Mouse (Mus musculus) lung, postnatal 0 days (tissue): Measurements from ENCODE around the gene Tmem214.

Experiments
- CTCF ChIP-seq: IDR thresholded peaks from 2 replicates; pipeline ENCODE4 v1.5.1; 2016; ENCODE audit warnings: antibody characterized with exemption, mild to moderate bottlenecking
- EP300 ChIP-seq: IDR thresholded peaks from 2 replicates; pipeline ENCODE4 v1.6.1; 2016; ENCODE audit warnings: antibody characterized with exemption, mild to moderate bottlenecking, control low read depth

GRCm38 (mm10) chr5:30917891-30918670 lies 50.3 kb downstream of the Tmem214 start:
- TF ChIP-seq CTCF (no peak), EP300 (no peak)
